Mouse (Mus musculus) gastrocnemius, adult 18-20 months (tissue): ENCODE measurements around the gene Hist1h4c. TPM values are rescaled to one million over a fixed set of nuclear protein-coding genes. Genes with fewer than 3 reads are reported as not detected.
A peak's percentile ranks its signal among the peaks of the same experiment; 100 is the strongest.
"Not testable (repeated sequence)": the region's sequence is repeated elsewhere in the genome, so short reads cannot be mapped to it uniquely, and the experiment has no call there.

Experiments
- DNase-seq: peaks from one replicate; pipeline ENCODE4 v3.0.0; 2021; ENCODE audit warnings: low spot score
- total RNA-seq, 2 experiments: library from RNA; stranded (reverse); gene quantifications; 2 replicates each; pipeline ENCODE4 v1.2.3; 2021

Hist1h4c gene
- total RNA-seq, 2 experiments from 2014 or later = 57.1 to 66.2 TPM

DNA sequence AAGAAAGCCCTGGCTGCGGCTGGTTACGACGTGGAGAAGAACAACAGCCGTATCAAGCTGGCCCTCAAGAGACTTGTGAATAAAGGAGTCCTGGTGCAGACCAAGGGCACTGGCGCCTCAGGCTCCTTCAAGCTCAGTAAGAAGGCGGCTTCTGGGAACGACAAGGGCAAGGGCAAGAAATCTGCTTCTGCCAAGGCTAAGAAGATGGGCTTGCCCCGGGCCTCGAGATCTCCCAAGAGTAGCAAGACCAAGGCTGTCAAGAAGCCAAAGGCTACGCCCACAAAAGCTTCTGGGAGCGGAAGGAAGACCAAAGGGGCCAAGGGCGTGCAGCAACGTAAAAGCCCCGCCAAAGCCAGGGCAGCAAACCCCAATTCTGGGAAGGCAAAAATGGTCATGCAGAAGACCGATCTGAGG lies 2.2 kb downstream of the Hist1h4c start:
- no peak for DNase-seq

DNA sequence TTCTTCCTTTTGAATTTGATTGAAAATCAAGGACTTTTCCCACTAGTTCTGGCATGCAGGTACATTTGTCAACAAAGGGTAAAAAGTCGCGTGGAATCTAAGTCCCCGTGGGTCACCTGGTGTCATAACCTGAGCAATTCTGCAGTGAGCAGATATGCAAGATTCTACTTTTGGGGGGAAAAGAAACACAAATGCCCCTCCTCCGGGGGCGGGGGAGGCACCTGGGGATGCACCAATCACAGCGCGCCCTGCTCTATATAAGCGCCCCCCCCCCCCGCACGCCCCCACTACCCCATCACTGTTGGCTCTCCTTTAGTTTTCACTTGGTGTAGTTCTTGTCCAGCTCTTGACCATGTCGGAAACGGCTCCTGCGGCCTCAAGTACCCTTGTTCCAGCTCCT lies 2.7 kb downstream of the Hist1h4c start, which contains the start of gene Hist1h1t:
TSS of gene Hist1h1t (plus strand) at position 301 of the 400 bp plus-strand sequence.
- DNase-seq = no peak

DNA sequence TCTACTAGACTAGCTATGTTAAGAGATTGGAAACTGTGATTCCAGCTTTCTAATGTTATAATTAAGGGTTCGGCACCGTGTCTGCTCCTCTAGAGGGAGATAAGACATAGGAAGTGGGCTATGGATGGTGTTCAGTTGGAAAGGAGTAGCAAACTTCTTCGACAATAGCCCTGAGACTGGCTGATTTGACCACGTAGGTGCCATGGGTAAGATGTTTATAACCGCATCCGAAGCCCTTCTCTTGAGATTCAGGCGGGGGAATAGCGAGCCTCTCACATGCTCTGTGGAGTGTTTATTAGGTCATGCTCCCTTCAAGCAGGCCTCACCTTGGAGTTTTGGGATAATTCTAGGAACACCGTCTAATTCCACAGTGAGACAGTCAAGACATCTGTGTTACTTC lies 3.3 kb downstream of the Hist1h4c start:
- no peak for DNase-seq

- no peak for DNase-seq
Measured at GRCm38 (mm10) chr13:23693856-23694440, 4.3 kb downstream of the Hist1h4c start.

DNA sequence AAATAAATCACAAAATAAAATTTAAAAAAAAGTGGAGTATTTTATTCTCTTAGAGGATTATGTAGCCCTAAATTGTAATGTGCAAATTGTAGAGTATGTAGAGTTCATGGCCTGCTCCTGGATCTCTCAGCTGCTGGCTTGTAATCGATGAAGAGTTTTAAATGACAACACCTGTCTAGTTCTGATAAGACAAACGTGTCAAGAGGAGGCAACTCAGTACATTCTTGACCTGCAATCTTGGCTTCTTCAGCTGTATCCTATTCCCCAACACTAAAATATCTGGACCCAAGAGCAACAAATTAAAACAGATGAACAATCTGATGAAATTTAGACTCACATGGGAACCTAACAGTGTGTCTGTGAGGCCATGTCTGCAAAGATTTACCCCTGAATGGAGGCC lies 8.8 kb downstream of the Hist1h4c start:
- no peak for DNase-seq

DNA sequence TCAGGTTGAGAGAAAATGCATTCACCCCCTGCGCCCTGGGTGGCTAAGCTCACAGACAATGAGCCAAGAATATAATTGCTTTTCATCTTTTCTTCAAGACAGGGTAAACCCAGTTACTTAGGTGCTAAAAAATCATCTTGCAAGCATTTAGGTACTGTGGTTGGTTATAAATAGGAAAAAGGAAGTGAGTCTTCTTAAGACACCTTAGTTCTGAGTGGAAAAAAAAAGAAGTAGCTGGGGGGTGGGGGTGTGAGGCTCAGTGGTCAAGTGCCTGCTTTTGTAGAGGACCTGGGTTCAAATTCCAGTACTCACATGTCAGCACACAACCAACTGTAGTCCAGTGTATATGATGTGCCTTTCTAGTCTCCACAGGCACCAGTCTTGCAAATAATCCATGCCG lies 9.3 kb downstream of the Hist1h4c start:
- no peak for DNase-seq

GRCm38 (mm10) chr13:23687907-23688306 lies 10.3 kb downstream of the Hist1h4c start:
- DNase-seq = no peak

DNA sequence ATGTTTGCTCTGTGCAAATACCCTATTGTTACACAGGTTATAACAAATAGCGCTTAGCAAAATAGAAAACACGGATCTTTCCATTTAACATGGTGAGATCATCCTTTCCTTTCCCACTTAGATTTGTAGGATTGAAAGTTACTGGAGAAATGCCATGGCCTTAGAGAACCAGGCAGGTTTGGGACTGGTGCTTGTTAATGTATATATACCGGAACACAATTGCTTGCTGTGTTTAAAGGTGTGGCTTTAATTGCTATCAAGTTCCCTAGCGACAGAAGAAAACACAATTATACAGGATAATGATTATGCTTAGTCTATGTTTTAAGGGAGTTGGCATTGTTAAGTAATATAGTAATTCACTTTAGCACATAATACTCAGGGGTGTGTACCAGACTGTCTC lies 11.1 kb downstream of the Hist1h4c start:
- DNase-seq = no peak

GRCm38 (mm10) chr13:23685966-23686365 lies 12.3 kb downstream of the Hist1h4c start:
- DNase-seq = no peak

- no peak for DNase-seq
Measured at GRCm38 (mm10) chr13:23685121-23685861, 13.0 kb downstream of the Hist1h4c start.

- peak; percentile 58 for DNase-seq
Measured at GRCm38 (mm10) chr13:23684295-23684945, 13.8 kb downstream of the Hist1h4c start.

- peak; percentile 89 for DNase-seq
Measured at GRCm38 (mm10) chr13:23683755-23684281, 14.4 kb downstream of the Hist1h4c start, which contains the start of the genes Hist1h2ac and Hist1h2bc. Hist1h2ac (minus strand) TSS chr13:23683948. Hist1h2bc (plus strand) TSS chr13:23684199.

DNA sequence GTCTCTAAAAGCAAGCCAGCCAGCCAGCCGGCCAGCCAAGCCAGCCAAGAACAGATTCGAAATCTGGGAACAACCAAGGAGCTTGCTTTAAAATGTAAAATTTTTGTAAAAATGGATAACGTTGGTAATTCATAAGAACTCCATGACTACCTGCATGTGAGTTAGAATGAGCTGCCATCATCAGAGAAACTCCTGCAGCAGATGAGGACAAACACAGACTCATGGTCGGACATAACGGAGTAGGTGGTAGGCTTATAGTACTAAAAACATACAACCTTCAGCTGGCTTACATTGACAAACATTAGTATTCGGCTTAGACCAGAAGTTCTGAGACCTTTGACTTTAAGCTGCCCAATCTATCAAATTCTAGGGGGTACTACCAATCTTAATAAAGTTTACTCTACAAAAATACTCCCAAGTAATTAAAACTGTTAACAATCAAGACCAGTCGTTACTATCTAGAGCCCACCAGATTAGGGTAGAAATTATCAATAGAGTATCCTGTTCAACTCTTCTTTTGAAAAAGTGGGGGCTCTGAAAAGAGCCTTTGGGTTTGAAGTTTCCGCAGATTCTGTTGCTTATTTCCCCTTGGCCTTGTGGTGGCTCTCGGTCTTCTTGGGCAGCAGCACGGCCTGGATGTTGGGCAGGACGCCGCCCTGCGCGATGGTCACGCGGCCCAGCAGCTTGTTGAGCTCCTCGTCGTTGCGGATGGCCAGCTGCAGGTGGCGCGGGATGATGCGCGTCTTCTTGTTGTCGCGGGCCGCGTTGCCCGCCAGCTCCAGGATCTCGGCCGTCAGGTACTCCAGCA lies 15.1 kb downstream of the Hist1h4c start:
- not testable (repeated sequence) for DNase-seq

GRCm38 (mm10) chr13:23682623-23682946 lies 15.7 kb downstream of the Hist1h4c start:
- no peak for DNase-seq

GRCm38 (mm10) chr13:23681990-23682582 lies 16.2 kb downstream of the Hist1h4c start:
- no peak for DNase-seq

DNA sequence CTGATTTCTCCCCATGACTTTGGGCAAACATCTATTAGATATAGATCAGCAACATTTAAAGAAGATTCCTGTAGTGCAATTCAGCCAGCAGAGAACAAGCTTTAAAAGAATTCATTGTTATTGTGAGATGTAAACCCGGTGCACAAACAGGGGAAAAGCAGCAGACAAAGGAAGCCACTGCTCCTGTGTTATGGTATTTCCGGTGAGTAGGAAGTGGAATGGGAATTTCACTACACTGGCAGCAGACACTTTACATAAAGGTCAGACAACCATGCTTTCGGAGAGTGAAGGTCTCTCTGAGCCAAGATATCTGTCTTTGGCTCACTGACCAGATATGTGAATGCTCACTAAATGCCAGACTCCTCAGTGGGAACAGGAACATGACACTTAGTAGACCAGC lies 35.7 kb downstream of the Hist1h4c start:
- no peak for DNase-seq

- no peak for DNase-seq
Measured at GRCm38 (mm10) chr13:23659636-23660366, 38.5 kb downstream of the Hist1h4c start.
